Mouse (Mus musculus): ENCODE measurements around the gene Hk2. TPM values are rescaled to one million over a fixed set of nuclear protein-coding genes. Genes with fewer than 3 reads are reported as not detected.

Gene Hk2
- polyA plus RNA-seq, 1 experiment from 2014 or later, result 4.8 TPM

DNA sequence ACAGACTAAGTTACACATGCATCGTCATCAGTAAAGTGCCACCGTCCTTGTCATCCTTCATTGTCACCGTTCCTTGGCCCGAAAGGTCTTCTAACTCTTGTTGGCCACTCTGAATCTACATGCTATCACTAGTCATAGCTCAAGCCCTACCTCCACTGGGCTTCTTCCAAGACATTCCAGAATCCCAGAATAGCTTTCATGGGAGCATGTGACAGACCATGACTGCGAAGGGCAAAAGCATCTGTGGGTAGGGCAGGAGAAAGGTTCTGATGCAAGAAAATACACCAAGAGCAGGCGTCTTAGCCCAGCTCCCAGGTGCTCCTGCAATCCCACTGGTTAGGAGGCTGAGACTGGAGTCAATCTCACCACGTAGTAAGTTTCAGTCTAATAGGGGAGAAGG is 22.5 kb downstream of the Hk2 start:
- 96% methylated on average over 7 of the region's 7 CpGs for WGBS
- no peak for ATAC-seq

DNA sequence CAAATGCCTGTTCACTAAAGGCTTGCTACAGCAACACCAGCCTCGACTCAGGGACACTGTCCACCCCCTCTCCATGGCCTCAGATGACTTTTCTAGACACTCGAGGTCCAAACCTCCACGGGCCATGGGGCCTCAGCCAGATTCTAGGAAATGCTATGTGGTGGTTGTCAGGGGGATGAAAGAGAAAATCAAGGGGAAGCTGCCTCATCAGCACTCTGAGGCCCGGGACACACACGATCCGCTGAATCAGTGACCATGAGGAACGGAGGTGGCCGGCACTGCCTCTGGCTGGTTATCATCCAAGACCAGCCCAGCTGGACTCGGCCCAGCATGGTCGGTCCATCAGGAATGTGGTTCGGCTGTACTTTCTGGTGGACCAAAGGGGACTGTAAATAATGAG is 23.2 kb downstream of the Hk2 start:
- no peak overlapping the region for H3K4me3 ChIP-seq (replicated peaks; ENCODE audit: low read length)
- no peak overlapping the region for H3K4me2 ChIP-seq (ENCODE audit: low read length)
- no peak overlapping the region for H3K27ac ChIP-seq (ENCODE audit: low read length)
- no peak for ATAC-seq
- 94% methylated on average over 11 of the region's 11 CpGs for WGBS
- no peaks in the 10 kb centered on the region for H3K27me3 ChIP-seq (replicated peaks; ENCODE audit: control insufficient read depth, insufficient read depth, low read length)
- no peaks in the 10 kb centered on the region for H3K9me3 ChIP-seq (ENCODE audit: control insufficient read depth, low read length)
- H3K36me3 ChIP-seq (ENCODE audit: control insufficient read depth, insufficient read depth), result no peaks in the 10 kb centered on the region
- H3K4me1 ChIP-seq (replicated peaks; ENCODE audit: control insufficient read depth, insufficient read depth, low read length), result no peaks in the 10 kb centered on the region
- H3K9ac ChIP-seq (replicated peaks; ENCODE audit: low read depth, low read length), result no peak overlapping the region

More for the DNA sequence above, 22.5 kb downstream of the Hk2 start:
- Histone ChIP-seq H3K27me3 (replicated peaks; ENCODE audit: control insufficient read depth, insufficient read depth, low read length) (no peaks in the 10 kb centered on the region), H3K4me2 (ENCODE audit: low read length) (no peak overlapping the region), H3K9me3 (ENCODE audit: control insufficient read depth, low read length) (no peaks in the 10 kb centered on the region), H3K9ac (replicated peaks; ENCODE audit: low read depth, low read length) (no peak overlapping the region), H3K36me3 (ENCODE audit: control insufficient read depth, insufficient read depth) (no peaks in the 10 kb centered on the region), H3K4me1 (replicated peaks; ENCODE audit: control insufficient read depth, insufficient read depth, low read length) (no peaks in the 10 kb centered on the region), H3K4me3 (replicated peaks; ENCODE audit: low read length) (no peak overlapping the region), H3K27ac (ENCODE audit: low read length) (no peak overlapping the region)

DNA sequence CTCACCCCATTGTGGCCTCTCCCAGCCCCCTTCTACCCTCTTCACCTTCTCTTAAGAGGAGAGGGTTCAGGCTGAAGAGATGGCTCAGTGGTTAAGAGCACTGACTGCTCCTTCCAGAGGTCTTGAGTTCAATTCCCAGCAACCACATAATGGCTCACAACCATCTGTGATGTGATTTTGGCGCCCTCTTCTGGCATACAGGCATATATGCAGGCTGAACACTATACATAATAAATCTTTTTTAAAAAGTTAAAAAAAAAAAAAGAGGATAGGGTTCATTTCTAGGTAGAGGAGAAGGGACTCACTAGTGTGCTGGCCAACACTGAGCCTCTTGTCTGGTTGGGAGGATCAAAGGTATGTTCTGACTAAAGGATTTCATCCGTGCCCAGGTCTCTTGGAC is 24.2 kb downstream of the Hk2 start:
- no peak for ATAC-seq
- H3K4me2 ChIP-seq (ENCODE audit: low read length), result no peak overlapping the region
- H3K4me1 ChIP-seq (replicated peaks; ENCODE audit: control insufficient read depth, insufficient read depth, low read length), result no peaks in the 10 kb centered on the region
- H3K9me3 ChIP-seq (ENCODE audit: control insufficient read depth, low read length), result no peaks in the 10 kb centered on the region
- H3K27me3 ChIP-seq (replicated peaks; ENCODE audit: control insufficient read depth, insufficient read depth, low read length), result no peaks in the 10 kb centered on the region
- H3K36me3 ChIP-seq (ENCODE audit: control insufficient read depth, insufficient read depth), result no peaks in the 10 kb centered on the region
- H3K27ac ChIP-seq (ENCODE audit: low read length), result no peak overlapping the region
- WGBS, result 51% methylated on average over 2 of the region's 2 CpGs
- no peak overlapping the region for H3K4me3 ChIP-seq (replicated peaks; ENCODE audit: low read length)
- no peak overlapping the region for H3K9ac ChIP-seq (replicated peaks; ENCODE audit: low read depth, low read length)

DNA sequence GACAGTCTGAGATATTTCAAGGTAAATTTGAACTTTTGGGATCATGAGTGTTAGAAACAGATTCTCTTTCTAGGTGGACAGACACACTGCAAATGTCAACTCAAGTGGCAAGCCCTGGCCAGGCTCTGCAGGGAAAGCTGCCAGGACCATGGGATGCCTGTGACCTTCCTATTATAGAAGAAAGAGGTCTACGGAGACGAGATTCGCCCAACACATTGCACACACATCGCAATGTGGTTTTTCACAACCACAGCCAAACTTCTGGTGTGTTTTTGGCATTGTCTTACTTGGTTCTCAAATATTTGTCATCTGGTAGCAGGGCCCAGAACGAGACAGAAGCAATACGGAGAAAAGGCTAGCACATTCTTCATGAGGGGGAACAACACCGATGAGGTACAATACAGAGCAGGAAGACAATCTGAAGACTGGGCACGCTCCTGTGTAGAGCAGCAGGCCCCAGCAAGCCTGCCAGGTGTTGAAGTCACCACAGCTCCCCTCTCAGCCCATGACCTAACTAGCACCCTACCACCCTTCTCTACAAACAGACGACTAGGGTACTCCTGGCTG is 26.1 kb downstream of the Hk2 start:
- WGBS, result 91% methylated on average over 9 of the region's 9 CpGs
- H3K36me3 ChIP-seq (ENCODE audit: control insufficient read depth, insufficient read depth), result no peaks in the 10 kb centered on the region
- no peak overlapping the region for H3K4me2 ChIP-seq (ENCODE audit: low read length)
- no peaks in the 10 kb centered on the region for H3K4me1 ChIP-seq (replicated peaks; ENCODE audit: control insufficient read depth, insufficient read depth, low read length)
- no peaks in the 10 kb centered on the region for H3K27me3 ChIP-seq (replicated peaks; ENCODE audit: control insufficient read depth, insufficient read depth, low read length)
- no peak overlapping the region for H3K27ac ChIP-seq (ENCODE audit: low read length)
- H3K9me3 ChIP-seq (ENCODE audit: control insufficient read depth, low read length), result no peaks in the 10 kb centered on the region
- no peak overlapping the region for H3K4me3 ChIP-seq (replicated peaks; ENCODE audit: low read length)
- ATAC-seq, result no peak
- no peak overlapping the region for H3K9ac ChIP-seq (replicated peaks; ENCODE audit: low read depth, low read length)

DNA sequence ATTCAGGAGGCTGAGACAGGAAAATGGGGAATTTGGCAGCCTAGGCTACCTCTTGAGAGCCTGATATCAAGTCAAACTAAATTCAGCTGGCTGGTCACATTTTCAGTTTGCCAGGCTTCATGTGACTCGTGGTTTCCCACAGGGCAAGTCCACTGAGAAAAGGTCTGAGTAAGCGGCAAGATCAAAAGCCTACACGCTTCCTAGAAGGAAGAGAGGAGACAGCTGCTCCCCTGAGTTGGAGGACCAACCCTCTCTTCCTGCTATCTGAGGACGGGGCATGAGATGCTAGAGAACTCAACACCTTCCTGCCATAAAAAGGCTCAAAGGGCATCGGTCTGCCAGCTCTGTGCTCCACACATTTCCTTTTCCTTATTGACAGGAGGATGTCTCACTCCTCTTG is 27.2 kb downstream of the Hk2 start:
- H3K4me3 ChIP-seq (replicated peaks; ENCODE audit: low read length), result no peak overlapping the region
- no peak overlapping the region for H3K9ac ChIP-seq (replicated peaks; ENCODE audit: low read depth, low read length)
- H3K9me3 ChIP-seq (ENCODE audit: control insufficient read depth, low read length), result no peaks in the 10 kb centered on the region
- no peaks in the 10 kb centered on the region for H3K4me1 ChIP-seq (replicated peaks; ENCODE audit: control insufficient read depth, insufficient read depth, low read length)
- 85% methylated on average over 5 of the region's 5 CpGs for WGBS
- H3K27me3 ChIP-seq (replicated peaks; ENCODE audit: control insufficient read depth, insufficient read depth, low read length), result no peaks in the 10 kb centered on the region
- no peaks in the 10 kb centered on the region for H3K36me3 ChIP-seq (ENCODE audit: control insufficient read depth, insufficient read depth)
- H3K4me2 ChIP-seq (ENCODE audit: low read length), result no peak overlapping the region
- ATAC-seq, result no peak
- H3K27ac ChIP-seq (ENCODE audit: low read length), result no peak overlapping the region

DNA sequence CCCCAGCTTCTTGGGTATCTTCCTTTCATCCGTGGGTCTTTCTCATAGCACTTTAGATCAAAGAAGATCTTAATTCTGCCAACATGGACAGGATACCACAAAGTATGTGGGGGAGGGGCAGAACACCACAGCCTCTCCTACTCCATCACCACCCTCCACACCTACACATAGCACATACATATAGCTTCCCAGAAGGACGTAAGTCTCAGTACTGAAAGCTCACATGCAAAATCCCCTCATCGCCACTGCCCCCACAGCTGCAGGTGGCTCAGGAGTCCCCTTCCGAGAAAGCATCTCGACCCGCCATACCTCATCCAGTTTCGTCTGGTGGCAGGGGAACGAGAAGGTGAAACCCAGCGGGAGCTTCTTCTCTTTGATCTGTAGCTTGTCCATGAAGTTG is 29.7 kb downstream of the Hk2 start:
- no peak overlapping the region for H3K4me3 ChIP-seq (replicated peaks; ENCODE audit: low read length)
- H3K9ac ChIP-seq (replicated peaks; ENCODE audit: low read depth, low read length), result no peak overlapping the region
- 94% methylated on average over 9 of the region's 9 CpGs for WGBS
- H3K36me3 ChIP-seq (ENCODE audit: control insufficient read depth, insufficient read depth), result no peaks in the 10 kb centered on the region
- ATAC-seq, result no peak
- H3K9me3 ChIP-seq (ENCODE audit: control insufficient read depth, low read length), result no peaks in the 10 kb centered on the region
- H3K4me2 ChIP-seq (ENCODE audit: low read length), result no peak overlapping the region
- H3K27me3 ChIP-seq (replicated peaks; ENCODE audit: control insufficient read depth, insufficient read depth, low read length), result no peaks in the 10 kb centered on the region
- no peaks in the 10 kb centered on the region for H3K4me1 ChIP-seq (replicated peaks; ENCODE audit: control insufficient read depth, insufficient read depth, low read length)
- H3K27ac ChIP-seq (ENCODE audit: low read length), result no peak overlapping the region

DNA sequence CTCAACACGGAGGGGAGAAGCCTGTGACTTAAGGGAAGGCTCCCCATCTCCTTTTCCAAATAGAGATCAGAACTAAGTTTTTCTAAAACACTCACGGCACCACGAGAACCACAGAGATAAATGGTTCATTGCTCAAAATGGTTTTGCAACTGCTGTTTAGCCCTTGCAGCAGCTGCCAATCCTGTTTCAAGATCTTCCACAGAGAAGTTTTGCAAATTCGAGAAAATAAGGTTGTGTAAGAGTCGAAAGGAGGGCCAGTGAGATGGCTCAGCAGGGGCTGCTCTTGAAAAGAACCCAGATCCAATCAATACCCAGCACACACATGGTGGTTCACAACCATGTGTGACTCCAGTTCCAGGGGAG is 32.8 kb downstream of the Hk2 start:
- H3K27me3 ChIP-seq (replicated peaks; ENCODE audit: control insufficient read depth, insufficient read depth, low read length), result no peaks in the 10 kb centered on the region
- no peak overlapping the region for H3K4me2 ChIP-seq (ENCODE audit: low read length)
- WGBS, result 86% methylated on average over 5 of the region's 5 CpGs
- no peak overlapping the region for H3K4me3 ChIP-seq (replicated peaks; ENCODE audit: low read length)
- H3K36me3 ChIP-seq (ENCODE audit: control insufficient read depth, insufficient read depth), result no peaks in the 10 kb centered on the region
- H3K9ac ChIP-seq (replicated peaks; ENCODE audit: low read depth, low read length), result no peak overlapping the region
- no peaks in the 10 kb centered on the region for H3K4me1 ChIP-seq (replicated peaks; ENCODE audit: control insufficient read depth, insufficient read depth, low read length)
- H3K9me3 ChIP-seq (ENCODE audit: control insufficient read depth, low read length), result no peaks in the 10 kb centered on the region
- ATAC-seq, result no peak
- H3K27ac ChIP-seq (ENCODE audit: low read length), result no peak overlapping the region

DNA sequence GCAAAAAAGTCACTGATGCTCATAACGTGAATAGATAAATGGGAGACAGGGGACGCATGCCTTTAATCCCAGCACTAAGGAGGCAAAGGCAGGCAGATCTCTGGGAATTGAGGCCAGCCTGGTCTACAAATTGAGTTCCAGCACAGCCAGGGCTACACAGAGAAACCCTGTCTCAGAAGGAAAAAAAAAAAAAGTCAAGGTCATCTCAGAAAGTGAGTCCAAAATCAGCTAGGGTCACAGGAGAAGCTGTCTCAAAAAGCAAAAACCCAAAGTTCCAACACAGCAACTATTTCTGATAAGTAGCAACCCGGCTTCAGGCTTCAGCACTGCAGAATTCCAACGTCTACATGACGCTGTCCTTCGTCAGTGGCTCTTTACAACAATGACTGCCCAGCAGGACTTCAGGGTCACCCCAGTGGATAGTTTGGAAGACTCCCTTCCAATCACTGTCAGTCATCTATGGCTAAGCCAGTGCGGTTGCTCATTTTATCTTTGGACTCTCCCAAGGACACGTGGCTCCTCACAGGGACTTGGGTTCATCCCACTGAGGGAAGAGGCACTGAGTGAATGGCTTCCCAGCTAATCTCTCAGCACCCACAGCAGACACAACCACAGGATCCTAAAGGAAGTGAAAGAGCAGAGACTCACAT is 33.3 kb downstream of the Hk2 start:
- Histone ChIP-seq H3K9ac (replicated peaks; ENCODE audit: low read depth, low read length) (no peak overlapping the region), H3K27me3 (replicated peaks; ENCODE audit: control insufficient read depth, insufficient read depth, low read length) (no peaks in the 10 kb centered on the region), H3K4me1 (replicated peaks; ENCODE audit: control insufficient read depth, insufficient read depth, low read length) (no peaks in the 10 kb centered on the region), H3K27ac (ENCODE audit: low read length) (no peak overlapping the region), H3K4me3 (replicated peaks; ENCODE audit: low read length) (no peak overlapping the region), H3K4me2 (ENCODE audit: low read length) (no peak overlapping the region), H3K36me3 (ENCODE audit: control insufficient read depth, insufficient read depth) (no peaks in the 10 kb centered on the region), H3K9me3 (ENCODE audit: control insufficient read depth, low read length) (no peaks in the 10 kb centered on the region)
- 80% methylated on average over 8 of the region's 8 CpGs for WGBS
- no peak for ATAC-seq

DNA sequence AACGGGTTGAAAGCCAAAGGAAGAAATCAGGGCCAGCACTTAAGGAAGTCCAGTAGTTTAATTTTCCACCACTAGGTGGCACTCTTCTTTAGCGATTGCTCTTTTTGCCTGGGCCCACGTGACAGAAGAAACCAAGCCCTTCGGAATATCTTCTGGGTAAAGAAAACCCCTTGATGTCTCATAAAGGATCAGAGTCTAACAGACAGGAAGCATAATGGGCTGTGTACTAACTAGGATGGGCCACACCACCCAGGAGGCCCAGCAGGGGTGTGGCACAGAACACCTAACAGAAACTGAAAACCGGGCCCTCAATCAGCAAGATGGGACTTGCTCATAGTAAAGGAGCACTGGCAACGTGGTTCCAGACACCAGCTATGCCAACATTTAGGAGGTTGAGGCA is 34.0 kb downstream of the Hk2 start:
- Histone ChIP-seq H3K4me3 (replicated peaks; ENCODE audit: low read length) (no peak overlapping the region), H3K27ac (ENCODE audit: low read length) (no peak overlapping the region), H3K36me3 (ENCODE audit: control insufficient read depth, insufficient read depth) (no peaks in the 10 kb centered on the region), H3K9ac (replicated peaks; ENCODE audit: low read depth, low read length) (no peak overlapping the region), H3K9me3 (ENCODE audit: control insufficient read depth, low read length) (no peaks in the 10 kb centered on the region), H3K27me3 (replicated peaks; ENCODE audit: control insufficient read depth, insufficient read depth, low read length) (no peaks in the 10 kb centered on the region), H3K4me1 (replicated peaks; ENCODE audit: control insufficient read depth, insufficient read depth, low read length) (no peaks in the 10 kb centered on the region), H3K4me2 (ENCODE audit: low read length) (0 out of 2 replicates have a peak overlapping the region, but pooled peaks have one; percentile 28)
- ATAC-seq, result peak; percentile 70
- WGBS, result 27% methylated on average over 6 of the region's 6 CpGs
